Mouse (Mus musculus) kidney, embryonic 14.5 days (tissue): Measurements from ENCODE around the gene Olfr1419. TPM values are rescaled to one million over a fixed set of nuclear protein-coding genes. Genes with fewer than 3 reads are reported as not detected.

Experiments
- ATAC-seq: fragments of 200-750 bp; cut with Nextera tagmentation; 2 replicates; pipeline ENCODE4 v1.8.0; 2017; ENCODE audit warnings: moderate number of reproducible peaks, mild to moderate bottlenecking, moderate TSS enrichment, moderate library complexity; ENCODE audit not compliant: low FRiP score, low TSS enrichment
- H3K27ac ChIP-seq: fragments of 300-500 bp; sonication (generic); 2 replicates; pipeline ENCODE4 v1.5.1; 2014; ENCODE audit warnings: low read depth, mild to moderate bottlenecking, low read length, moderate library complexity, mixed read lengths
- H3K27me3 ChIP-seq: fragments of 300-500 bp; sonication (generic); 2 replicates; pipeline ENCODE4 v1.6.1; 2014; ENCODE audit warnings: mild to moderate bottlenecking, low read length; ENCODE audit not compliant: control insufficient read depth, insufficient read depth
- H3K36me3 ChIP-seq: fragments of 300-500 bp; sonication (generic); 2 replicates; pipeline ENCODE4 v1.6.1; 2014; ENCODE audit warnings: low read length, mixed read lengths; ENCODE audit not compliant: control insufficient read depth, insufficient read depth
- H3K4me1 ChIP-seq: fragments of 300-500 bp; sonication (generic); 2 replicates; pipeline ENCODE4 v1.6.1; 2014; ENCODE audit warnings: low read length, mixed read lengths; ENCODE audit not compliant: control insufficient read depth, insufficient read depth
- H3K4me2 ChIP-seq: fragments of 300-500 bp; sonication (generic); replicated peaks from 2 replicates; pipeline ENCODE4 v1.6.1; 2014; ENCODE audit warnings: low read depth, mild to moderate bottlenecking, low read length
- H3K4me3 ChIP-seq: fragments of 300-500 bp; sonication (generic); 2 replicates; pipeline ENCODE4 v1.5.1; 2014; ENCODE audit warnings: mild to moderate bottlenecking, low read length
- H3K9ac ChIP-seq: fragments of 300-500 bp; sonication (generic); 2 replicates; pipeline ENCODE4 v1.6.1; 2014; ENCODE audit warnings: low read depth, mild to moderate bottlenecking, low read length, moderate library complexity
- H3K9me3 ChIP-seq: fragments of 300-500 bp; sonication (generic); 2 replicates; pipeline ENCODE4 v1.6.1; 2016; ENCODE audit warnings: low read length; ENCODE audit not compliant: control insufficient read depth
- WGBS: fragments of 180-500 bp; shearing (Covaris S2); extraction: QIAGEN DNeasy Blood & Tissue Kit; methylation state at CpG from one replicate; pipeline ENCODE4 v1.1.7; 2014; 5-methylcytosine and 5-hydroxymethylcytosine counted together
- microRNA-seq: library from miRNA; unstranded; fragments of <30 nt; microRNA quantifications from one replicate; pipeline ENCODE4, GENCODE M21; 2016
- polyA plus RNA-seq: library from polyadenylated mRNA; unstranded; fragments of >200 nt; fragmentation: Nextera tagmentation; extraction: Ambion mirVana; gene quantifications from 2 replicates; pipeline ENCODE4 v1.2.1, GENCODE M21; 2014

Gene Olfr1419
- polyA plus RNA-seq, 1 experiment from 2014 or later, result not detected

GRCm38 (mm10) chr19:11820211-11820610, 54.7 kb downstream of the Olfr1419 start:
- Histone ChIP-seq H3K4me3 (peak overlapping the region; percentile 75; the same call in 1 of the 2 replicates), H3K9me3 (no peaks in the 10 kb centered on the region), H3K27me3 (no peaks in the 10 kb centered on the region), H3K27ac (no peak overlapping the region), H3K36me3 (no peaks in the 10 kb centered on the region), H3K4me1 (no peaks in the 10 kb centered on the region), H3K4me2 (peak overlapping the region; percentile 94), H3K9ac (no peak overlapping the region)
- 32% methylated on average over 6 of the region's 6 CpGs for WGBS
- no peak for ATAC-seq

GRCm38 (mm10) chr19:11819800-11820199, 55.1 kb downstream of the Olfr1419 start:
- Histone ChIP-seq H3K27me3 (no peaks in the 10 kb centered on the region), H3K9ac (no peak overlapping the region), H3K4me1 (no peaks in the 10 kb centered on the region), H3K4me2 (peak overlapping the region; percentile 94), H3K4me3 (peak overlapping the region; percentile 75), H3K36me3 (no peaks in the 10 kb centered on the region), H3K9me3 (no peaks in the 10 kb centered on the region), H3K27ac (no peak overlapping the region)
- ATAC-seq, result peak; percentile 70
- WGBS, result 2% methylated on average over 15 of the region's 15 CpGs

- no peaks in the 10 kb centered on the region for H3K36me3 ChIP-seq
- H3K9me3 ChIP-seq, result no peaks in the 10 kb centered on the region
- H3K9ac ChIP-seq, result peak within 1 kb of the TSS; percentile 77
- peak within 1 kb of the TSS; percentile 94 for H3K4me2 ChIP-seq
- H3K27me3 ChIP-seq, result no peaks in the 10 kb centered on the region
- under 1% methylated on average over 20 of the region's 20 CpGs for WGBS
- H3K27ac ChIP-seq, result peak within 1 kb of the TSS; percentile 62; the same call in 1 of the 2 replicates
- ATAC-seq, result no peak
- H3K4me1 ChIP-seq, result no peaks in the 10 kb centered on the region; the same call in 1 of the 2 replicates
- H3K4me3 ChIP-seq, result peak within 1 kb of the TSS; percentile 75
Measured at GRCm38 (mm10) chr19:11819143-11819700, 55.7 kb downstream of the Olfr1419 start, which contains the start of gene Stx3. TSS of gene Stx3 (minus strand) at chr19:11819403.

Small RNAs within 50 kb of the gene (microRNA-seq; reads per million reads assigned to microRNA genes)
- 6.5 reads per million, percentile 23 among the genes with 10 or more reads in this experiment for gene Mir6994

Other genes starting within 250 kb of the Olfr1419 start
- gene Ms4a3, start 234.3 kb downstream of the Olfr1419 start, polyA plus RNA-seq, result not detected in 2 replicates
- gene Oosp2, start 214.5 kb downstream of the Olfr1419 start, polyA plus RNA-seq, result not detected in 2 replicates
- gene Oosp1, start 184.0 kb downstream of the Olfr1419 start, polyA plus RNA-seq, result not detected in 2 replicates
- not detected in 2 replicates for gene Oosp3, start 178.1 kb downstream of the Olfr1419 start, polyA plus RNA-seq
- gene Gif, start 127.6 kb downstream of the Olfr1419 start, polyA plus RNA-seq, result not detected in 2 replicates
- gene Mrpl16, start 104.7 kb downstream of the Olfr1419 start, polyA plus RNA-seq, result 59.8 and 64.9 TPM in 2 replicates
- 19.8 and 20.9 TPM in 2 replicates for gene Stx3, start 55.7 kb downstream of the Olfr1419 start, polyA plus RNA-seq
- 0.12 TPM in 1 of 2 replicates, not detected in the other for gene Olfr1417, start 35.9 kb downstream of the Olfr1419 start, polyA plus RNA-seq
- not detected in 2 replicates for gene Olfr1418, start 14.0 kb downstream of the Olfr1419 start, polyA plus RNA-seq
- 0.13 and 0.24 TPM in 2 replicates for gene Olfr1420, start 11.5 kb upstream of the Olfr1419 start, polyA plus RNA-seq
- gene Patl1, start 37.3 kb upstream of the Olfr1419 start, polyA plus RNA-seq, result 15.8 and 23.6 TPM in 2 replicates
- 7.5 and 9.4 TPM in 2 replicates for gene Osbp, start 90.8 kb upstream of the Olfr1419 start, polyA plus RNA-seq
- gene Olfr1423, start 166.2 kb upstream of the Olfr1419 start, polyA plus RNA-seq, result not detected in 2 replicates
- not detected in 2 replicates for gene Olfr1424, start 187.6 kb upstream of the Olfr1419 start, polyA plus RNA-seq
- not detected in 2 replicates for gene Olfr1425, start 202.6 kb upstream of the Olfr1419 start, polyA plus RNA-seq
- gene Olfr1426, start 216.9 kb upstream of the Olfr1419 start, polyA plus RNA-seq, result not detected in 2 replicates
- gene Olfr1427, start 228.2 kb upstream of the Olfr1419 start, polyA plus RNA-seq, result not detected in 2 replicates
- gene Olfr1428, start 240.8 kb upstream of the Olfr1419 start, polyA plus RNA-seq, result not detected in 2 replicates
- not detected in 2 replicates for gene Olfr76, start 248.1 kb upstream of the Olfr1419 start, polyA plus RNA-seq